Mouse (Mus musculus) E14TG2a.4 (cell line): ENCODE measurements around the gene Zfpl1.

Source experiments
- H3K27me3 ChIP-seq: 2 replicates; pipeline ENCODE4 v1.6.1; 2014; ENCODE audit warnings: low read length, control low read depth; ENCODE audit not compliant: insufficient read depth
- H3K36me3 ChIP-seq: 2 replicates; pipeline ENCODE4 v1.6.1; 2014; ENCODE audit warnings: low read length, control low read depth; ENCODE audit not compliant: insufficient read depth
- H3K4me1 ChIP-seq: replicated peaks from 2 replicates; pipeline ENCODE4 v1.6.1; 2014; ENCODE audit warnings: low read depth, low read length, control low read depth
- H3K4me3 ChIP-seq: replicated peaks from 2 replicates; pipeline ENCODE4 v1.5.1; 2014; ENCODE audit warnings: mild to moderate bottlenecking, low read length
- H3K9me3 ChIP-seq: 2 replicates; pipeline ENCODE4 v1.6.1; 2014; ENCODE audit warnings: low read length, control low read depth
- CTCF ChIP-seq: conservative IDR thresholded peaks from 2 replicates; pipeline ENCODE4 v1.5.1; 2014; ENCODE audit warnings: low read length
- NANOG ChIP-seq: IDR thresholded peaks from 2 replicates; pipeline ENCODE4 v1.6.1; 2014; ENCODE audit warnings: borderline replicate concordance, low read length, mixed read lengths
- POU5F1 ChIP-seq: IDR thresholded peaks from 2 replicates; pipeline ENCODE4 v1.6.1; 2014; ENCODE audit warnings: low read length, borderline replicate concordance

Gene Zfpl1

GRCm38 (mm10) chr19:6057313-6058096, 27.3 kb downstream of the Zfpl1 start, which contains the start of the genes Mrpl49 and Fau:
Mrpl49 (minus strand) TSS chr19:6057785.
Fau (plus strand) TSS chr19:6057844.
- H3K4me3 ChIP-seq, result peak within 1 kb of the TSS; percentile 100
- peaks cover 2% of the 10 kb centered on the region; the same call in 1 of the 2 replicates for H3K27me3 ChIP-seq
- TF ChIP-seq CTCF, result no peak
- no peak for TF ChIP-seq NANOG
- TF ChIP-seq POU5F1, result no peak
- peaks cover 65% of the 10 kb centered on the region for H3K4me1 ChIP-seq
- peaks cover 72% of the 10 kb centered on the region for H3K36me3 ChIP-seq
- no peaks in the 10 kb centered on the region for H3K9me3 ChIP-seq

GRCm38 (mm10) chr19:6056696-6057095, 28.1 kb downstream of the Zfpl1 start:
- H3K36me3 ChIP-seq, result peaks cover 75% of the 10 kb centered on the region
- TF ChIP-seq CTCF, result no peak
- no peak for TF ChIP-seq POU5F1
- TF ChIP-seq NANOG, result no peak
- peaks cover 62% of the 10 kb centered on the region for H3K4me1 ChIP-seq
- peaks cover 2% of the 10 kb centered on the region; the same call in 1 of the 2 replicates for H3K27me3 ChIP-seq
- H3K4me3 ChIP-seq, result peak overlapping the region; percentile 100
- no peaks in the 10 kb centered on the region for H3K9me3 ChIP-seq

- no peaks in the 10 kb centered on the region for H3K9me3 ChIP-seq
- H3K4me3 ChIP-seq, result no peak overlapping the region
- H3K27me3 ChIP-seq, result peaks cover 2% of the 10 kb centered on the region; the same call in 1 of the 2 replicates
- TF ChIP-seq POU5F1 (no peak), CTCF (no peak), NANOG (no peak)
- H3K4me1 ChIP-seq, result peaks cover 70% of the 10 kb centered on the region
- peaks cover 89% of the 10 kb centered on the region for H3K36me3 ChIP-seq
Observed at GRCm38 (mm10) chr19:6054296-6054695, 30.5 kb downstream of the Zfpl1 start.

- H3K9me3 ChIP-seq, result no peaks in the 10 kb centered on the region
- TF ChIP-seq CTCF, result no peak
- no peak for TF ChIP-seq NANOG
- TF ChIP-seq POU5F1, result no peak
- peaks cover 77% of the 10 kb centered on the region for H3K4me1 ChIP-seq
- H3K27me3 ChIP-seq, result peaks cover 2% of the 10 kb centered on the region; the same call in 1 of the 2 replicates
- H3K36me3 ChIP-seq, result peaks cover 93% of the 10 kb centered on the region
- H3K4me3 ChIP-seq, result 0 out of 2 replicates have a peak overlapping the region, but pooled peaks have one; percentile 17
Observed at GRCm38 (mm10) chr19:6052516-6052915, 32.2 kb downstream of the Zfpl1 start.

GRCm38 (mm10) chr19:6048681-6049410, 35.9 kb downstream of the Zfpl1 start:
- Histone ChIP-seq H3K4me1 (peaks cover 62% of the 10 kb centered on the region), H3K36me3 (peaks cover 64% of the 10 kb centered on the region), H3K9me3 (no peaks in the 10 kb centered on the region), H3K27me3 (no peaks in the 10 kb centered on the region), H3K4me3 (0 out of 2 replicates have a peak overlapping the region, but pooled peaks have one; percentile 96)
- TF ChIP-seq CTCF (no peak), NANOG (no peak), POU5F1 (no peak)

- H3K9me3 ChIP-seq, result no peaks in the 10 kb centered on the region
- H3K4me1 ChIP-seq, result peaks cover 52% of the 10 kb centered on the region
- peaks cover 53% of the 10 kb centered on the region for H3K36me3 ChIP-seq
- peak overlapping the region; percentile 96 for H3K4me3 ChIP-seq
- TF ChIP-seq NANOG (no peak), CTCF (no peak), POU5F1 (no peak)
- H3K27me3 ChIP-seq, result no peaks in the 10 kb centered on the region
Observed at GRCm38 (mm10) chr19:6047899-6048166, 36.9 kb downstream of the Zfpl1 start.

- Histone ChIP-seq H3K4me1 (peaks cover 52% of the 10 kb centered on the region), H3K9me3 (no peaks in the 10 kb centered on the region), H3K36me3 (peaks cover 48% of the 10 kb centered on the region), H3K4me3 (peak overlapping the region; percentile 96), H3K27me3 (no peaks in the 10 kb centered on the region)
- no peak for TF ChIP-seq NANOG
Observed at GRCm38 (mm10) chr19:6047154-6047898, 37.4 kb downstream of the Zfpl1 start.

GRCm38 (mm10) chr19:6046294-6047153, 38.2 kb downstream of the Zfpl1 start, which contains the start of gene Syvn1:
Syvn1 (plus strand) TSS chr19:6046576.
- peak within 1 kb of the TSS; percentile 96 for H3K4me3 ChIP-seq
- H3K4me1 ChIP-seq, result peaks cover 55% of the 10 kb centered on the region
- TF ChIP-seq NANOG (no peak), POU5F1 (no peak), CTCF (no peak)
- H3K9me3 ChIP-seq, result no peaks in the 10 kb centered on the region
- H3K36me3 ChIP-seq, result peaks cover 40% of the 10 kb centered on the region
- H3K27me3 ChIP-seq, result no peaks in the 10 kb centered on the region
